14 mouse cellular contexts compared by ENCODE assay signal in the genomic region with DNA sequence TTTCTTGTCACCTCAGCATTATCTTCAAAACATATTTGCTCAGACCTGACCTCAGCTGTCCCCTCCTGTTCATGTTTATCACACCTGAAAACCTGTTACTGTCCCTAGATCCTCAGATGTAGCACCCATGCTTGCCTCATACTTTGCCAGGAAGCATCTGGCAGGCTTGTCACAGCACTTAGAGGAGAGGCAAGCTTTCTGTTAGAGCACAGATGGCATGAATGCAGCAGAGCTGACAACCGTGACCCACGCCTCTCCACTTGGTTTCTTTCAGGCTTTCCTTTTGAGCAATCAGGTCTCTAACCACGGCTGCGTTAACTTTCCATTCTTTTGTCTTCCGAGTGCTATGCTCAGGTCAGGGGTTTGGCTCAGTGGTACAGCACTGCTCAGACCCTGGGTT. TPM values are rescaled to one million over a fixed set of nuclear protein-coding genes. Genes with fewer than 3 reads are reported as not detected.
A peak's percentile ranks its signal among the peaks of the same experiment; 100 is the strongest.
DNase-seq lines count a peak whose midpoint lies in the region; ATAC-seq lines count a peak whose summit lies in the region.
"Had no signal": no experiment of that assay in that cellular context is flagged by ENCODE, and none has a peak within 500 bp of the region (broad histone marks: within the 10 kb centered on the region; RNA-seq: fewer than 3 reads in every experiment).

No protein-coding gene starts in this region.

- DNase-seq in hindbrain, embryonic 10.5 days (ENCODE audit: low spot score): no peak
- DNase-seq in hindbrain, embryonic 14.5 days (ENCODE audit: low spot score): no peak
- no peak for DNase-seq in midbrain, embryonic 11.5 days (ENCODE audit: low spot score, missing footprints)
- peak; percentile 21 for DNase-seq in midbrain, embryonic 14.5 days
- no peak for DNase-seq in embryo, embryonic 9.5 days (ENCODE audit: extremely low spot score)
- no peak for DNase-seq in heart, postnatal 4 days
- DNase-seq: cerebellum, adult 8-10 months; kidney, postnatal 10 days; layer of hippocampus, adult 9-11 months; lung, postnatal 10 days had no signal

- ATAC-seq in hindbrain, embryonic 14.5 days (ENCODE audit: low FRiP score): no peak
- ATAC-seq in midbrain, embryonic 11.5 days (ENCODE audit: low FRiP score): no peak
- no peak for ATAC-seq in midbrain, embryonic 16.5 days
- ATAC-seq in forebrain, embryonic 16.5 days: peak; percentile 50; the same call in 1 of the 2 replicates
- ATAC-seq in midbrain, embryonic 14.5 days (ENCODE audit: low FRiP score, low TSS enrichment): no peak

- WGBS in hindbrain, embryonic 10.5 days: 66% methylated on average over 5 of the region's 5 CpGs
- 37% methylated on average over 5 of the region's 5 CpGs for WGBS in hindbrain, embryonic 14.5 days
- WGBS in midbrain, embryonic 11.5 days: 69% methylated on average over 5 of the region's 5 CpGs
- 43% methylated on average over 5 of the region's 5 CpGs for WGBS in midbrain, embryonic 16.5 days
- 44% methylated on average over 5 of the region's 5 CpGs for WGBS in forebrain, embryonic 16.5 days
- WGBS in midbrain, embryonic 14.5 days: 34% methylated on average over 5 of the region's 5 CpGs

- H3K4me3 ChIP-seq in hindbrain, embryonic 10.5 days: no peak overlapping the region
- no peak overlapping the region for H3K4me3 ChIP-seq in hindbrain, embryonic 14.5 days (replicated peaks; ENCODE audit: low read length)
- H3K4me3 ChIP-seq in midbrain, embryonic 11.5 days (ENCODE audit: low read depth, low read length): no peak overlapping the region
- no peak overlapping the region for H3K4me3 ChIP-seq in midbrain, embryonic 16.5 days (ENCODE audit: low read depth, low read length)
- H3K4me3 ChIP-seq in forebrain, embryonic 16.5 days (replicated peaks; ENCODE audit: low read length): no peak overlapping the region
- no peak overlapping the region for H3K4me3 ChIP-seq in midbrain, embryonic 14.5 days (replicated peaks; ENCODE audit: low read depth, low read length)
- H3K4me3 ChIP-seq: erythroblast, embryonic 14.5 days; megakaryocyte, embryonic 14.5 days had no signal

- H3K9ac ChIP-seq in hindbrain, embryonic 14.5 days: no peak overlapping the region
- no peak overlapping the region for H3K9ac ChIP-seq in midbrain, embryonic 11.5 days (ENCODE audit: low read length)
- H3K9ac ChIP-seq in midbrain, embryonic 16.5 days (ENCODE audit: low read depth, low read length): no peak overlapping the region
- H3K9ac ChIP-seq in forebrain, embryonic 16.5 days (replicated peaks; ENCODE audit: low read depth, low read length): no peak overlapping the region
- no peak overlapping the region for H3K9ac ChIP-seq in midbrain, embryonic 14.5 days (replicated peaks; ENCODE audit: low read length)

- peaks cover 89% of the 10 kb centered on the region for H3K36me3 ChIP-seq in hindbrain, embryonic 10.5 days
- peaks cover 100% of the 10 kb centered on the region for H3K36me3 ChIP-seq in hindbrain, embryonic 14.5 days (replicated peaks; ENCODE audit: control insufficient read depth, insufficient read depth)
- peaks cover 5% of the 10 kb centered on the region for H3K36me3 ChIP-seq in midbrain, embryonic 11.5 days (ENCODE audit: control insufficient read depth, insufficient read depth, low read length)
- peaks cover 32% of the 10 kb centered on the region for H3K36me3 ChIP-seq in midbrain, embryonic 16.5 days (ENCODE audit: control insufficient read depth, insufficient read depth, low read length)
- H3K36me3 ChIP-seq in forebrain, embryonic 16.5 days (ENCODE audit: control insufficient read depth, insufficient read depth): peaks cover 32% of the 10 kb centered on the region
- H3K36me3 ChIP-seq in midbrain, embryonic 14.5 days (ENCODE audit: control insufficient read depth, insufficient read depth, low read length): peaks cover 98% of the 10 kb centered on the region

- H3K9me3 ChIP-seq in hindbrain, embryonic 10.5 days: no peaks in the 10 kb centered on the region
- H3K9me3 ChIP-seq in hindbrain, embryonic 14.5 days (ENCODE audit: control insufficient read depth, low read length): no peaks in the 10 kb centered on the region
- H3K9me3 ChIP-seq in midbrain, embryonic 11.5 days (ENCODE audit: control insufficient read depth, low read length): no peaks in the 10 kb centered on the region
- no peaks in the 10 kb centered on the region for H3K9me3 ChIP-seq in midbrain, embryonic 16.5 days (replicated peaks; ENCODE audit: control insufficient read depth, low read length, poor library complexity, severe bottlenecking)
- H3K9me3 ChIP-seq in forebrain, embryonic 16.5 days (ENCODE audit: control insufficient read depth, low read length): no peaks in the 10 kb centered on the region
- no peaks in the 10 kb centered on the region for H3K9me3 ChIP-seq in midbrain, embryonic 14.5 days (ENCODE audit: control insufficient read depth, low read length)
- H3K9me3 ChIP-seq: megakaryocyte, embryonic 14.5 days had no signal

- peaks cover 18% of the 10 kb centered on the region for H3K4me1 ChIP-seq in hindbrain, embryonic 10.5 days (replicated peaks)
- H3K4me1 ChIP-seq in hindbrain, embryonic 14.5 days (replicated peaks; ENCODE audit: control insufficient read depth, insufficient read depth, low read length): no peaks in the 10 kb centered on the region
- H3K4me1 ChIP-seq in midbrain, embryonic 11.5 days (ENCODE audit: control insufficient read depth, insufficient read depth, low read length): no peaks in the 10 kb centered on the region; the same call in 1 of the 2 replicates
- no peaks in the 10 kb centered on the region for H3K4me1 ChIP-seq in midbrain, embryonic 16.5 days (ENCODE audit: control insufficient read depth, insufficient read depth, low read length)
- peaks cover 8% of the 10 kb centered on the region for H3K4me1 ChIP-seq in forebrain, embryonic 16.5 days (replicated peaks; ENCODE audit: control insufficient read depth, insufficient read depth, low read length)
- H3K4me1 ChIP-seq in midbrain, embryonic 14.5 days (ENCODE audit: control insufficient read depth, insufficient read depth, low read length): no peaks in the 10 kb centered on the region

- peak overlapping the region; percentile 57 for H3K27ac ChIP-seq in hindbrain, embryonic 10.5 days
- no peak overlapping the region for H3K27ac ChIP-seq in hindbrain, embryonic 14.5 days
- 0 out of 2 replicates have a peak overlapping the region, but pooled peaks have one; percentile 20 for H3K27ac ChIP-seq in midbrain, embryonic 11.5 days (ENCODE audit: low read depth, low read length)
- no peak overlapping the region for H3K27ac ChIP-seq in midbrain, embryonic 16.5 days (ENCODE audit: low read length)
- H3K27ac ChIP-seq in forebrain, embryonic 16.5 days (ENCODE audit: low read length): peak overlapping the region; percentile 34; the same call in 1 of the 2 replicates
- H3K27ac ChIP-seq in midbrain, embryonic 14.5 days (replicated peaks; ENCODE audit: low read depth, low read length): no peak overlapping the region

- H3K27me3 ChIP-seq in hindbrain, embryonic 10.5 days (ENCODE audit: insufficient read depth, poor library complexity, severe bottlenecking): no peaks in the 10 kb centered on the region
- H3K27me3 ChIP-seq in hindbrain, embryonic 14.5 days (ENCODE audit: control insufficient read depth, insufficient read depth, low read length): no peaks in the 10 kb centered on the region
- no peaks in the 10 kb centered on the region for H3K27me3 ChIP-seq in midbrain, embryonic 11.5 days (ENCODE audit: control insufficient read depth, insufficient read depth, low read length)
- no peaks in the 10 kb centered on the region for H3K27me3 ChIP-seq in midbrain, embryonic 16.5 days (ENCODE audit: control insufficient read depth, insufficient read depth, low read depth, low read length)
- H3K27me3 ChIP-seq in forebrain, embryonic 16.5 days (replicated peaks; ENCODE audit: control insufficient read depth, insufficient read depth, low read length): no peaks in the 10 kb centered on the region
- H3K27me3 ChIP-seq in midbrain, embryonic 14.5 days (ENCODE audit: control insufficient read depth, insufficient read depth, low read length): no peaks in the 10 kb centered on the region
- H3K27me3 ChIP-seq: megakaryocyte, embryonic 14.5 days had no signal

- no peak overlapping the region for H3K4me2 ChIP-seq in hindbrain, embryonic 14.5 days (replicated peaks)
- no peak overlapping the region for H3K4me2 ChIP-seq in midbrain, embryonic 11.5 days
- H3K4me2 ChIP-seq in midbrain, embryonic 16.5 days (ENCODE audit: low read length): no peak overlapping the region
- H3K4me2 ChIP-seq in forebrain, embryonic 16.5 days (ENCODE audit: low read length): no peak overlapping the region
- no peak overlapping the region for H3K4me2 ChIP-seq in midbrain, embryonic 14.5 days (ENCODE audit: low read length)

RNA-seq across cellular contexts. Expression of gene Zfyve21, which starts 15.5 kb away (rescaled TPM):
- polyA plus RNA-seq in hindbrain, embryonic 10.5 days (2016; fragmentation: Nextera tagmentation; extraction: Ambion mirVana): 71.5 and 75.4 TPM in 2 replicates
- polyA plus RNA-seq in hindbrain, embryonic 14.5 days (2014; fragmentation: Nextera tagmentation; extraction: Ambion mirVana): 36.7 and 40.1 TPM in 2 replicates
- polyA plus RNA-seq in midbrain, embryonic 11.5 days (2014; fragmentation: Nextera tagmentation; extraction: Ambion mirVana): 63.7 and 64.1 TPM in 2 replicates
- polyA plus RNA-seq in midbrain, embryonic 16.5 days (2015; fragmentation: Nextera tagmentation; extraction: Ambion mirVana): 32.1 and 35.1 TPM in 2 replicates
- 37.6 and 40.1 TPM in 2 replicates for polyA plus RNA-seq in forebrain, embryonic 16.5 days (2015; fragmentation: Nextera tagmentation; extraction: Ambion mirVana)
- polyA plus RNA-seq in midbrain, embryonic 14.5 days (2014; fragmentation: Nextera tagmentation; extraction: Ambion mirVana): 29.7 and 33.7 TPM in 2 replicates
- total RNA-seq in heart, postnatal 4 days (2021): 10 to 100 TPM; 36.2 to 38.7 TPM

RNA-seq across cellular contexts. Expression of gene Xrcc3, which starts 15.8 kb away (rescaled TPM):
- polyA plus RNA-seq in hindbrain, embryonic 10.5 days (2016; fragmentation: Nextera tagmentation; extraction: Ambion mirVana): 13.2 and 15.1 TPM in 2 replicates
- 2.6 and 3.1 TPM in 2 replicates for polyA plus RNA-seq in hindbrain, embryonic 14.5 days (2014; fragmentation: Nextera tagmentation; extraction: Ambion mirVana)
- 11.1 and 12.6 TPM in 2 replicates for polyA plus RNA-seq in midbrain, embryonic 11.5 days (2014; fragmentation: Nextera tagmentation; extraction: Ambion mirVana)
- polyA plus RNA-seq in midbrain, embryonic 16.5 days (2015; fragmentation: Nextera tagmentation; extraction: Ambion mirVana): 2.0 and 2.1 TPM in 2 replicates
- 3.3 and 4.5 TPM in 2 replicates for polyA plus RNA-seq in forebrain, embryonic 16.5 days (2015; fragmentation: Nextera tagmentation; extraction: Ambion mirVana)
- 2.3 and 3.2 TPM in 2 replicates for polyA plus RNA-seq in midbrain, embryonic 14.5 days (2014; fragmentation: Nextera tagmentation; extraction: Ambion mirVana)
- total RNA-seq in heart, postnatal 4 days (2021): 1 to 10 TPM; 4.8 to 5.5 TPM

Comparison
In these comparisons a context has a peak if more than half of its experiments do, and no peak if none do; other contexts are left out.
1. H3K27ac ChIP-seq: peak in hindbrain, embryonic 10.5 days (single experiment), midbrain, embryonic 11.5 days (single experiment) and forebrain, embryonic 16.5 days (single experiment); none in hindbrain, embryonic 14.5 days (single experiment), midbrain, embryonic 16.5 days (single experiment) and midbrain, embryonic 14.5 days (single experiment).